Mouse (Mus musculus): ENCODE results near the gene Rfx7. TPM values are rescaled to one million over a fixed set of nuclear protein-coding genes. Genes with fewer than 3 reads are reported as not detected.
"Not testable (repeated sequence)": the region's sequence is repeated elsewhere in the genome, so short reads cannot be mapped to it uniquely, and the experiment has no call there.

Gene Rfx7
- polyA plus RNA-seq, 1 experiment from 2014 or later: 17.9 TPM

DNA sequence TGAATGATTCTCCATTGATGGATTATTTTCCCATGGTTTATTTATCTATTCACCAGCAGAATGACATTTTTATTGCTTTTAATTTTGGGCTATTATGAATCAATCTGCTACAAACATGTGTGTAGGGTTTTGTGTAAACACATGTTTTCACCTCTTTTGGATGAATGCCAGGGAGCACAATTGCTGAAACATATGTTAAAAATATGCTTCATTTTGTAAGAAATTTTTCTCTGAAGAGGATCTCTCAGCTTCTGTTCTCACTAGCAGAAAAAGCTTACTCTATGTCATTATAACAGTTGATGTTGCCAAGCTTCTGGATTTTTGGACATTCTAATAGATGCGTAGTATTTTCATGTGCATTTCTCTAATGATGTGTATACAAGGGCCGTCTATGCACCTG, 28.3 kb downstream of the Rfx7 start:
- ATAC-seq (replicated peaks; ENCODE audit: low FRiP score, low TSS enrichment, low read depth) (no peak), DNase-seq (ENCODE audit: low spot score) (no peak)
- Histone ChIP-seq H3K4me3 (ENCODE audit: low read depth, low read length) (no peak overlapping the region), H3K9ac (ENCODE audit: low read length) (no peak overlapping the region), H3K4me1 (replicated peaks; ENCODE audit: control insufficient read depth, insufficient read depth, low read length) (no peaks in the 10 kb centered on the region), H3K36me3 (ENCODE audit: control insufficient read depth, insufficient read depth, low read length) (no peaks in the 10 kb centered on the region), H3K27me3 (replicated peaks; ENCODE audit: control insufficient read depth, insufficient read depth, low read length) (no peaks in the 10 kb centered on the region), H3K27ac (ENCODE audit: low read depth) (no peak overlapping the region), H3K4me2 (ENCODE audit: low read length) (no peak overlapping the region), H3K9me3 (ENCODE audit: control insufficient read depth, low read length) (no peaks in the 10 kb centered on the region)
- 89% methylated on average over 2 of the region's 2 CpGs for WGBS

DNA sequence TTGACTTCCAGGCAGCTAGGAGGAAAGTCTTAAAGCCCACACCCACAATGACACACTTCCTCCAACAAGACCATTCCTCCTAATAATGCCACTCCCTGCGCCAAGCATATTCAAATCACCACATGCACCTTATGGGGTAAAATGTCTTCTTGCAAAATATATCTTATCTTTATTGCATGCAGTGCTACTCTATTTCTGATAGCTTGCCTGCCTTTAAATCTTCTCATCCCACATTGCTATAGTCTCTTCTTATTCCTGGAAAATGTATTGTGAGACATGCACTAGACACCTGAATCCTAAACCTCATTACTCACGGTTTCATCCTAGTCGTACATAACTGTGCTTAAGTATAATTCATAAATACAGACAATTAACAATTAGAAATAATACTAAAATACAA, 31.2 kb downstream of the Rfx7 start:
- Histone ChIP-seq H3K4me1 (replicated peaks; ENCODE audit: control insufficient read depth, insufficient read depth, low read length) (no peaks in the 10 kb centered on the region), H3K36me3 (ENCODE audit: control insufficient read depth, insufficient read depth, low read length) (no peaks in the 10 kb centered on the region), H3K4me2 (ENCODE audit: low read length) (no peak overlapping the region), H3K9ac (ENCODE audit: low read length) (no peak overlapping the region), H3K27ac (ENCODE audit: low read depth) (no peak overlapping the region), H3K4me3 (ENCODE audit: low read depth, low read length) (no peak overlapping the region), H3K27me3 (replicated peaks; ENCODE audit: control insufficient read depth, insufficient read depth, low read length) (no peaks in the 10 kb centered on the region), H3K9me3 (ENCODE audit: control insufficient read depth, low read length) (no peaks in the 10 kb centered on the region)
- DNase-seq (ENCODE audit: low spot score) (no peak), ATAC-seq (replicated peaks; ENCODE audit: low FRiP score, low TSS enrichment, low read depth) (no peak)
- 85% methylated on average over 3 of the region's 3 CpGs for WGBS

DNA sequence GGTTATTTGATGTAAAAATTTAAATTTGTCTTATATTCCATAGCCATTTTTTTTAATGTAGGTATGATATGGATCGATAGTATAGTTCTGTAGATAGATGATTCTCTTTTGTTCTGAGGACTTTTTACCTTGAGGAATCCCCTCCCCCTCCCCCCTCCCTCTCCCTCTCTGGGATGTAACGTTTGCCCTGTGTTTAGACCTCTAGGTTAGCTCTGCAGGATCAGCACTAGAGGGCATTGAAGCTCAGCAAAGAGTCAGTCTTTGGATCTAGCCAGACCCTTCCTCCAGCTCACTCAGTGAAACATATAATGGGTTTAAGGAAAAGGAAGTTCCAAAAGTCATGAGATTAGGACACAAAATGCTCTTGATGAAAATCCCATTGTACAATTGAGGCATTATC, 35.1 kb downstream of the Rfx7 start:
- Histone ChIP-seq H3K4me3 (ENCODE audit: low read depth, low read length) (no peak overlapping the region), H3K36me3 (ENCODE audit: control insufficient read depth, insufficient read depth, low read length) (no peaks in the 10 kb centered on the region), H3K4me1 (replicated peaks; ENCODE audit: control insufficient read depth, insufficient read depth, low read length) (no peaks in the 10 kb centered on the region), H3K4me2 (ENCODE audit: low read length) (no peak overlapping the region), H3K9me3 (ENCODE audit: control insufficient read depth, low read length) (no peaks in the 10 kb centered on the region), H3K27me3 (replicated peaks; ENCODE audit: control insufficient read depth, insufficient read depth, low read length) (no peaks in the 10 kb centered on the region), H3K27ac (ENCODE audit: low read depth) (no peak overlapping the region), H3K9ac (ENCODE audit: low read length) (no peak overlapping the region)
- DNase-seq (ENCODE audit: low spot score) (no peak), ATAC-seq (replicated peaks; ENCODE audit: low FRiP score, low TSS enrichment, low read depth) (no peak)
- WGBS: 52% methylated on average over 2 of the region's 2 CpGs

- H3K4me3 ChIP-seq (ENCODE audit: low read depth, low read length): no peak overlapping the region
- no peak for DNase-seq (ENCODE audit: low spot score)
Observed at GRCm38 (mm10) chr9:72580216-72580615, 48.2 kb downstream of the Rfx7 start.

GRCm38 (mm10) chr9:72590861-72591260, 58.8 kb downstream of the Rfx7 start:
- H3K9ac ChIP-seq (ENCODE audit: low read length): no peak overlapping the region
- H3K27me3 ChIP-seq (replicated peaks; ENCODE audit: control insufficient read depth, insufficient read depth, low read length): no peaks in the 10 kb centered on the region
- H3K4me2 ChIP-seq (ENCODE audit: low read length): no peak overlapping the region
- no peak for DNase-seq (ENCODE audit: low spot score)
- peaks cover 13% of the 10 kb centered on the region; the same call in 1 of the 2 replicates for H3K36me3 ChIP-seq (ENCODE audit: control insufficient read depth, insufficient read depth, low read length)
- no peak for ATAC-seq (replicated peaks; ENCODE audit: low FRiP score, low TSS enrichment, low read depth)
- H3K4me3 ChIP-seq (ENCODE audit: low read depth, low read length): no peak overlapping the region
- H3K27ac ChIP-seq (ENCODE audit: low read depth): no peak overlapping the region
- H3K9me3 ChIP-seq (ENCODE audit: control insufficient read depth, low read length): no peaks in the 10 kb centered on the region
- H3K4me1 ChIP-seq (replicated peaks; ENCODE audit: control insufficient read depth, insufficient read depth, low read length): no peaks in the 10 kb centered on the region
- WGBS: 100% methylated on average over 1 of the region's 1 CpGs

More at GRCm38 (mm10) chr9:72580216-72580615, 48.2 kb downstream of the Rfx7 start:
- WGBS: 26% methylated on average over 3 of the region's 3 CpGs
- Histone ChIP-seq H3K4me1 (replicated peaks; ENCODE audit: control insufficient read depth, insufficient read depth, low read length) (no peaks in the 10 kb centered on the region), H3K27me3 (replicated peaks; ENCODE audit: control insufficient read depth, insufficient read depth, low read length) (no peaks in the 10 kb centered on the region), H3K4me2 (ENCODE audit: low read length) (no peak overlapping the region), H3K27ac (ENCODE audit: low read depth) (no peak overlapping the region), H3K36me3 (ENCODE audit: control insufficient read depth, insufficient read depth, low read length) (no peaks in the 10 kb centered on the region; the same call in 1 of the 2 replicates), H3K9me3 (ENCODE audit: control insufficient read depth, low read length) (no peaks in the 10 kb centered on the region), H3K9ac (ENCODE audit: low read length) (no peak overlapping the region)
- no peak for ATAC-seq (replicated peaks; ENCODE audit: low FRiP score, low TSS enrichment, low read depth)

- Histone ChIP-seq H3K4me2 (ENCODE audit: low read length) (no peak overlapping the region), H3K4me3 (ENCODE audit: low read depth, low read length) (no peak overlapping the region), H3K9ac (ENCODE audit: low read length) (no peak overlapping the region), H3K9me3 (ENCODE audit: control insufficient read depth, low read length) (no peaks in the 10 kb centered on the region), H3K4me1 (replicated peaks; ENCODE audit: control insufficient read depth, insufficient read depth, low read length) (no peaks in the 10 kb centered on the region), H3K27ac (ENCODE audit: low read depth) (no peak overlapping the region), H3K36me3 (ENCODE audit: control insufficient read depth, insufficient read depth, low read length) (peaks cover 13% of the 10 kb centered on the region; the same call in 1 of the 2 replicates), H3K27me3 (replicated peaks; ENCODE audit: control insufficient read depth, insufficient read depth, low read length) (no peaks in the 10 kb centered on the region)
- ATAC-seq (replicated peaks; ENCODE audit: low FRiP score, low TSS enrichment, low read depth) (no peak), DNase-seq (ENCODE audit: low spot score) (no peak)
Observed at GRCm38 (mm10) chr9:72592016-72592415, 60.0 kb downstream of the Rfx7 start.

GRCm38 (mm10) chr9:72594656-72595055, 62.6 kb downstream of the Rfx7 start:
- WGBS: 82% methylated on average over 4 of the region's 4 CpGs
- not testable (repeated sequence) for H3K27me3 ChIP-seq (replicated peaks; ENCODE audit: control insufficient read depth, insufficient read depth, low read length); DNase-seq (ENCODE audit: low spot score); H3K9ac ChIP-seq (ENCODE audit: low read length); H3K4me1 ChIP-seq (replicated peaks; ENCODE audit: control insufficient read depth, insufficient read depth, low read length); H3K4me2 ChIP-seq (ENCODE audit: low read length); ATAC-seq (replicated peaks; ENCODE audit: low FRiP score, low TSS enrichment, low read depth); H3K4me3 ChIP-seq (ENCODE audit: low read depth, low read length); H3K27ac ChIP-seq (ENCODE audit: low read depth); H3K9me3 ChIP-seq (ENCODE audit: control insufficient read depth, low read length)
- H3K36me3 ChIP-seq (ENCODE audit: control insufficient read depth, insufficient read depth, low read length): peaks cover 19% of the 10 kb centered on the region; the same call in 1 of the 2 replicates

DNA sequence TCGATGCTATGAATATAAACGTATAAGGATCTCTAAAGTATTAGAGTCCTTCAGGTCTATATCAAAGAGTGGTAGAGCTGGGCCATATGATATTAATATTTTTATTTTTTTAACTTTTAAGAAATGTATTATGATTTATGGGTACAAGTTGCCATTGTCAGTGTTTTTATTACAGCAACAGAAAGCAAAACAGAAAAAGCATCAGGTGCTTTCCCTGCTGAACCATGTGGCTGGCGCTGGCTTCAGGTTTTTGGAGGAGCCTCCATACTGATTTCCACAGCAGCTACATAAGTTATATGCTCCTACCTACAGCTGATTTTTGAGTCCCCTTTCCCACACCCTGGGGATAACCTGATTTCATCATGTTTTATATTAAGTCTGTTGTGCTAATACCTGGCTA, 68.1 kb downstream of the Rfx7 start:
- 89% methylated on average over 3 of the region's 3 CpGs for WGBS
- H3K36me3 ChIP-seq (ENCODE audit: control insufficient read depth, insufficient read depth, low read length): peaks cover 22% of the 10 kb centered on the region; the same call in 1 of the 2 replicates
- H3K27me3 ChIP-seq (replicated peaks; ENCODE audit: control insufficient read depth, insufficient read depth, low read length): no peaks in the 10 kb centered on the region
- H3K27ac ChIP-seq (ENCODE audit: low read depth): no peak overlapping the region
- no peaks in the 10 kb centered on the region for H3K9me3 ChIP-seq (ENCODE audit: control insufficient read depth, low read length)
- H3K4me3 ChIP-seq (ENCODE audit: low read depth, low read length): no peak overlapping the region
- DNase-seq (ENCODE audit: low spot score): no peak
- no peak overlapping the region for H3K9ac ChIP-seq (ENCODE audit: low read length)
- no peak overlapping the region for H3K4me2 ChIP-seq (ENCODE audit: low read length)
- no peaks in the 10 kb centered on the region for H3K4me1 ChIP-seq (replicated peaks; ENCODE audit: control insufficient read depth, insufficient read depth, low read length)
- ATAC-seq (replicated peaks; ENCODE audit: low FRiP score, low TSS enrichment, low read depth): no peak

GRCm38 (mm10) chr9:72609771-72610170, 77.7 kb downstream of the Rfx7 start:
- no peak for DNase-seq (ENCODE audit: low spot score)
- no peak for ATAC-seq (replicated peaks; ENCODE audit: low FRiP score, low TSS enrichment, low read depth)

More at GRCm38 (mm10) chr9:72609771-72610170, 77.7 kb downstream of the Rfx7 start:
- Histone ChIP-seq H3K4me1 (replicated peaks; ENCODE audit: control insufficient read depth, insufficient read depth, low read length) (no peaks in the 10 kb centered on the region), H3K4me2 (ENCODE audit: low read length) (no peak overlapping the region), H3K4me3 (ENCODE audit: low read depth, low read length) (no peak overlapping the region), H3K9ac (ENCODE audit: low read length) (no peak overlapping the region), H3K27me3 (replicated peaks; ENCODE audit: control insufficient read depth, insufficient read depth, low read length) (no peaks in the 10 kb centered on the region), H3K27ac (ENCODE audit: low read depth) (no peak overlapping the region), H3K9me3 (ENCODE audit: control insufficient read depth, low read length) (no peaks in the 10 kb centered on the region), H3K36me3 (ENCODE audit: control insufficient read depth, insufficient read depth, low read length) (peaks cover 36% of the 10 kb centered on the region)
